Mouse (Mus musculus): ENCODE data around the gene Ttn.
"Not testable (repeated sequence)": the region's sequence is repeated elsewhere in the genome, so short reads cannot be mapped to it uniquely, and the experiment has no call there.

Ttn gene

DNA sequence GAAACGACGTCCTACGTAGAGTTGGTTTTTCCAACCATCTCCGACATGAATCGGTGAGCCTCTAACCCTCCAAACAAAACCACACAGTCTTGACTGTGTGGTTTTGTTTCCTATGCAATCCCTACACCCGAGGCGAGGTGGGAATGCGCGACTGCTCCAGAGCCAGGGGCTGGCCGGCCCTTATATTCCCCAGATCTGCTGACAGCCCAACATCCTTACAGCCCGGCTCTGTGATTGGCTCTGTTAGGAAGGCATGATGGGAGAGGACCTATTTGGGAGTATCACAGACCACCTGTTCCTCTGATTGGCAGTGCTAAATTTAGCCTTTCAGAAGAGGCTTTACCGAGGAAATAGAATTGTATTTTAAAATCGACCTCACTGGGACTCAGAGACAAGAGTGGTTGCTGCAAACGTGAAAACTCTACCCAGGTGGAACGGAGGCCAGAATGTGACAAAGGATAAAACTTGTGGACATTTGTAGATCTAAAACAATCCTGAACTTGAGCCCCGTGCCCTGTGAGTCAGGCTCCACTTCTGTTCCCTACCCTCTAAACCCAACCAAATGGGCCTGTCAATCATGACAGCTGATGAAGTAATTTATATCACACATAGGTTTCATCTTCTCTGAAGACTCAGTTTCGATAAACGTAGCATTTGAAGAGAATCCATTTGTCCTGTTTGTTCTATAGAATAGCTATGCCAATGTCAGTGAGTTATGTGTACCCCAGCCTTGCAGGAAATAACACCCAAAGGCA is at the start of gene Ttn:
Ttn (minus strand) TSS at position 157 of the 755 bp plus-strand sequence.
- in situ Hi-C loops (cut with MboI; ENCODE audit: unreplicated experiment in 2 of 2): loop anchor here in 1 of 2 experiments (25.0 kb wide), 1 partner anchor 730 kb away; no protein-coding TSS in a partner anchor

DNA sequence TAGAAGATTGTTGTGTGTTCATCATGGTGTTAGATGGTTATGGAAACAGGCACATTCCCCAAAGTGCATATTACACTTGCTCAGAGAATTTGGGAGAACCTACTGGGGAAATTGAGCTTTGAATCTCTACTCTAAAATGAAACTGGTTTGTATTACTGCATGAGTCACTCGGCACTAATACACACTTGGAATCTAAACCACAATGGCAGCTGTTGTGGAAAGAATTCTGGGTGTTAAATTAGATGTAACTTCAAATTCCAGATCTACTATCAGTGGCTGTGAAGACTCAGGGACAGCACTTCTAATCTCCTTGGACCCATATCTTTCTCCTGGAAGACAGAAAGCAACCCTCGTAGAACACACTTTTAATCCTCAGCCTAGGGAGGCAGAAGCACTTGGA is 38.3 kb upstream of the Ttn start:
- in situ Hi-C loops (cut with MboI; ENCODE audit: unreplicated experiment in 2 of 2): no loop called here

DNA sequence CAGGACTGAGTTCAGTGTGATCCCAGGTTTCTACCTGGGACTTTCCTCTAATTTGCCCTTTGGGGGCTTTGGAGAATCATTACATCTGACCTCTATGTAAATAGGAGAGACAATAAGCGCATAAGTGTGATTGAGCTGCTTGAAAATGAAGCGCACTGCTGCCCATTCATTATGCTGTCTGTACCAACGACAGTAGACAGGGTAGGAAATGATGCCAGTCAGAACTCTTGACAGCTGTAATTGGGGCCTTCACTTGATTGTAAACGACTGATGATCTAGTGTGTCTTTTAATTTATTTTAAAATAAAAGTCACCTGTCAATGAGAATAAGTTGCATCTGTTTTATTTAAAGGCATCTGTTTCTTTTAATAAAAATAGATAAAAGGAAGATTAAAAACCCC is 35.4 kb upstream of the Ttn start:
- in situ Hi-C loops (cut with MboI; ENCODE audit: unreplicated experiment in 2 of 2): no loop called here

DNA sequence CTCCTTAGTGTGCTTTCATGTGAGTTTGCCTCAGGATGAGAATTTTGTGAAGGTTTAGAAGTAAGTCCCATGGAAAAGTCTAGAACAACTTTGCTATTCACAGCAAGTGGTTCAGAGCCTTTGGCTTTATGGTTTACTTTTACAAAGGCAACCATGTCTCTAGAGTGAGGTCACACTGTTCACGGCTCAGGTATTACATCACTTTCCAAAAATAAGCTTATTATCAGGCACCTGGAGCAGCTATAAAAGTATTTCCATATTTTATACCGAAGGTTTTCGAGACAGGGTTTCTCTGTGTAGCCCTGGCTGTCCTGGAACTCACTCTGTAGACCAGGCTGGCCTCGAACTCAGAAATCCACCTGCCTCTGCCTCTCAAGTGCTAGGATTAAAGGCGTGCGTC is 31.1 kb upstream of the Ttn start:
- in situ Hi-C loops (cut with MboI; ENCODE audit: unreplicated experiment in 2 of 2): not testable (repeated sequence)

DNA sequence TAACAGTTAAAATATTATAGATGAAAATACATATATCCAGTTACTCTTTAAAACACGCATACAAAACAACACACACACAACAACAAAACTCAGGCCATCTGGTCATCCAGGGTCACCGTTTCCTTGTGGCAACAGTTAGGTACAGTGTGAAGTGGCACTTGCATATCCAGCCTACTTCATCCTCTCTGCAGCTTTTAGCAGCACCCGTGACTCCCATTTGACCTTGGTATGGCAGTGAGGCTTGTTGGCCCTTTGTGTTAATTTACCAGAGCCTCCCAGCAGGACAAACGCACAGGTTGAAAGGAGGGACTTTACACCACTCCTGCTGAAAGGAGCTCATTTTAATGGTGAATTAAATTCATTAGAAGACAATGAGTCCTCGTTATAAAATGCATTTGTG is 29.6 kb upstream of the Ttn start:
- in situ Hi-C loops (cut with MboI; ENCODE audit: unreplicated experiment in 2 of 2): no loop called here

DNA sequence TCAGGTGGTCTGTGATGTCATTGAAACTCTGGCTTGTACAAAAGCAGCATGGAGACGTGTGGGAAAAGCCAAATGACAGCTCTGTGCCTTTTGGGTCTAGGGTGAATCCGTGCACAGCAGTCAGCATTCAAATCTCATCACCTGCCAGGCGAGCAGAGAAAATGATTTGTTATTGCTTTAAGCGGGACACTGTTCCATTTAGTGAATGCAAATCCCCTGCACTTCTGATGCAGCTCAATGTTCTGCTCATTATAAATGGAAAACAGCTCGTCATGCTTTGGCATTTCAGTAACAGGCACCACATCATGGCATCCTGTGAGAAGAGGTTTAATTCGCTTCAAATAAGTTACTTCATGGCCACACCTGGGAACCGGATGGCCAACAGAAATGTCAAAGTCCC is 24.7 kb upstream of the Ttn start:
- in situ Hi-C loops (cut with MboI; ENCODE audit: unreplicated experiment in 2 of 2): no loop called here

DNA sequence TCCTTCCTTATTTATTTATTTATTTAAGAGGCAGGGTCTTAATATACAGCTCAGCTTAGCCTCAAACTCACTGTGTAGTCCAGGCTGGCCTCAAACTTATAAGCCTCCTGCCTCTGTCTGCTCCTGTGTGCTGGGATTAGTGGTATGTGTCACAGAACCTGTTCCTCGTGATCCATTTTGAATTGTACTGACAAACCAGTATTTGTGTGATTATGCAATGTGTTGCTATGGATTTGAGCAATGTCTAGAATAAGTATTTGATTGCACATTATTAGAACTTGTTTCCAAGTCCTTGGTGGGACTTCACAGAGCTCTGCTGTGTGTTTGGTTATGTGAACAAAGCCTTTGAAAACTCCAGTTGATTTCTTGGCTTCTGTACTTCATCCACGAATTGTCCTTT is 20.8 kb upstream of the Ttn start:
- in situ Hi-C loops (cut with MboI; ENCODE audit: unreplicated experiment in 2 of 2): no loop called here

DNA sequence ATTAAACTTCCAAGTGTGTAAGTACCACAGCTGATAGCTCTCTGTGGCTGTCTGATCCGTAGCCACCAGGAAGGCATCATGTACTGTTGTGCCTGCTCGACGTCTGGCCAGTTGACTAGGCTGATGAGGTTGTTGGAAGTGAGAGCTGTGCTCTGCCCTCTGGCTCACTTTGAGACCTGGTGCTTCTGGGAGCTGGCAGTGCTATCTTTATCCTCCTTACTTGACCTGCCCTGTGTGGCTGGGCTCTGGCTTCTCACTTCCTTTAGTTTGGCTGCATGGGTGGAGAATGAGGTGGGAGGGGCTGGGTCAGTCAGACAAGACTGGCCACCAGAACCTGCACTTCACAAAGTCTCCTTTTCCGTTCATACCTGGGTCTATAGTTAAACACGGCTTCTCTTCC is 16.0 kb upstream of the Ttn start:
- in situ Hi-C loops (cut with MboI; ENCODE audit: unreplicated experiment in 2 of 2): loop anchor here in 1 of 2 experiments (25.0 kb wide), 1 partner anchor 714 kb away; no protein-coding TSS in a partner anchor

DNA sequence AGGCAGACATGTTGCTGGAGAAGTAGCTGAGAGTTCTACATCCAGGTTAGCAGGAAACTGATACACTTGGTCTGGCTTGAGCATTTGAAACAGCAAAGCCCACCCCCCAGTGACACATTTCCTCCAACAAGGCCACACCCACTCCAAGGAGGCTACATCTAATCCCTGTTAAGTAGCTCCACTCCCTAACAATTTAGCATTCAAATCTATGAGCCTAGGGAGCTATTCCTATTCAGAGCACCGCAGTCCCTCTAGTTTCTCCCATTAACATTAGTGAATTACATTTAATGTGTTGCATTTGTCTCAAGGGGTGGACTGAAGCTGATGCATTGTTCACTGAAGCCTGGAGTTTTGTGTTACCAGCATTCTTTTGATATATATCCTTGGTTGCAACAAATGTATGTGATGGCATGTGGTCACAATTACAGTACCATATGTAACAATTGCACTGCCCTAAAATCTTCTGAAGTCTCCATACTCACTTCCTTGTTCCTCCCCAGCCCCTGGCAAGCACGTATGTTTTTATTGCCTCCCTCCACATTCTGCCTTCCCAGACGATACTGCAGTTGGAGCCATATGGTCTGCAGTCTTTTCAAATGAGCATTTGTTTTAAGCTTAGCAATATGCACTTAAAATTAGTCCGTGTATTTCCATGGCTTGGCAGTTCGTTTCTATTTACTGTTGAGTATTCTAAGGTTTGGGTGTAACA is 10.3 kb upstream of the Ttn start:
- in situ Hi-C loops (cut with MboI; ENCODE audit: unreplicated experiment in 2 of 2): loop anchor here in 1 of 2 experiments (25.0 kb wide), 1 partner anchor 720 kb away; no protein-coding TSS in a partner anchor

DNA sequence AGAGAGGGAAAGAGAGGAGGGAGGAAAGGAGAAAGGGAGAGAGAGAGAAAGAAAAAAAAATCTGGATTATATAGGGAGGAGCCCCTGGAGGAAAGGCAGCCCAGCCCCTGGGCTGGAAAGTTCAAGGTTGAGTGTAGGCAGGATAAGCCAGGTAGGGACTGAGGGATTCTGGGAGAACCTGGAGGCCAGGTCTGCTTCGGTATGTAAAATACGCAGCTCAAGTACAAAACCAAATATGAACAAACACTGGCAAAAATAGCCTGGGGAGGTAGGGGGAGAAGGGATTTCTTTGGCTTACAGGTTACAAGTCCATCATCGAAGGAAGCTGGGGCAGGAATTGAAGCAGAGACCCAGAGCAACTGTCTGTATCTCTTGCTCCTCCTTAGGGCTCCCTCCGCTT is 5.0 kb upstream of the Ttn start:
- in situ Hi-C loops (cut with MboI; ENCODE audit: unreplicated experiment in 2 of 2): loop anchor here in 1 of 2 experiments (25.0 kb wide), 1 partner anchor 725 kb away; no protein-coding TSS in a partner anchor

DNA sequence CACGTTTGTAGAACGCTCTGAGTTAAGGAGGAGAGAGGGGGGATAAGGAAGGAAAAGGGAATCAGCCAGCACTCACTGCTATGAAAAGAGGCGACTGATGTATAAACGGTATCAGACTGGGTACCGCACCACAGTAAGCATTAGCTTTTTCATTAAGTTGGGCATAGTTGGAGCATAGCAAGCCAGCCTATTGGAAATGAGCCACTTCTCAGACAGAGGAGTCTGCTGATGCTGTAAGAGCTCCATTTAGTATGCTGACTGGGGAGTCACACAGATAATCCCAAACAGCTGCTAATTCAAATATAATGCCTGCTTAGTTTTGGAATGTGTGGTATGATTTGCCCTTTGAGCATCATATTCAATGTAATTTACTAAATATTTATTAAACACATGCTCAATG is 2.0 kb upstream of the Ttn start:
- in situ Hi-C loops (cut with MboI; ENCODE audit: unreplicated experiment in 2 of 2): loop anchor here in 1 of 2 experiments (25.0 kb wide), 1 partner anchor 728 kb away; no protein-coding TSS in a partner anchor

DNA sequence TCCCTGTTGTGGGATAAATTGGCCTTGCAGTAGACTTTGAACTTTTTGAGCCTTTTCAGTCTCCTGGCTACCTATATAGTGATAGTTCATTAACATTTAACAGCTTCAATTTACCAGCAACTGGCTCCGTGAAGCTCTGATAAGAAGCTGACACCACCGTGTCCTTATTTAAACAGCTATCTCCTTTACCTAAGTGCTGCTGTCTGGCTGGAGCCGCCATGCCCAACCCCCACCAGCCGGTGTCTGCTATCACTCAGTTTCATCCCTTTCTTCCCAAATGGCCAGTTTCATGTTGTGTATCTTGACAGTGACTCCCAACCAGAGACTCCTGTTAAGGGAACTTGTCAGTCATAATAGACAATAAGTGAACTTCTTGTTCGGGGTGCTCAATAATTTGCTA is 1.3 kb upstream of the Ttn start:
- in situ Hi-C loops (cut with MboI; ENCODE audit: unreplicated experiment in 2 of 2): loop anchor here in 1 of 2 experiments (25.0 kb wide), 1 partner anchor 729 kb away; no protein-coding TSS in a partner anchor

DNA sequence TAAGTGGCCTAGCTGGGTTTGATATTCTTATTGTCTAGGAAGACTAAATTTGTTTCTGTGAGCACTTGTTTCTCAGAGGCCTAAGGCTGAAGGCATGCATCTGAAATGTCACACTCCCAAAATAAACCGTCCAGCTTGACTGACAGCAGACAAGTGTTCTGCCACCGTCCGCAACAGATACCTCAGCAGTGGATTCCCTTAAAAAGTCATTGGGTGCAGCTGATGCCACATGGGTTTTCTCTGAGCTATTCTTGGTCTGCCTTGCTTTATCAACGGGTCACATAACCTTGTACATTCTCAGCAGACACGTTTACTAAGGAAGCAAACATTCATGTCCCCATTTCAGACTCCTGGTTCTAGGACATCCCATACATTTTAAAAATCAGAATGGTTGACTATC is 630 bp downstream of the Ttn start:
- in situ Hi-C loops (cut with MboI; ENCODE audit: unreplicated experiment in 2 of 2): loop anchor here in 1 of 2 experiments (25.0 kb wide), 1 partner anchor 731 kb away; no protein-coding TSS in a partner anchor

DNA sequence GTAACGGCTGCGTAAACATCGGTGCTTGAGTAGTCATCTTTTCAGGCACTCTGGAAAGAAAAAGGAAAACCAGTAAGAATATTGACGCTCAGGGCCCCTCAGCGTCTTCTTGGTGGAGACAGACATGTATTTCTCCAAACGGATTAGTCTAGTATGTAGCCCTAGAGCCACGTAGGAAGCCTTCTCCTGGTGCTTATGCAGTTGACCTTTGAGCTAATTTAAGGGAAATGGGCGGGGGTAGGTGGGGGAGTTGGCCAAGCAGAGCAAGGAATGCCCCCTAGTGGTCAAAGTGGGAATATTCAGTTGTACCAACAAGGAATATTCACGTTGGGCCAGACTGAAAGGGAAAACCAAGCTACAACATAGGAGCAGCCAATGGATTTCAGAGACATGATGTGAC is 2.2 kb downstream of the Ttn start:
- in situ Hi-C loops (cut with MboI; ENCODE audit: unreplicated experiment in 2 of 2): loop anchor here in 1 of 2 experiments (25.0 kb wide), 1 partner anchor 732 kb away; no protein-coding TSS in a partner anchor

DNA sequence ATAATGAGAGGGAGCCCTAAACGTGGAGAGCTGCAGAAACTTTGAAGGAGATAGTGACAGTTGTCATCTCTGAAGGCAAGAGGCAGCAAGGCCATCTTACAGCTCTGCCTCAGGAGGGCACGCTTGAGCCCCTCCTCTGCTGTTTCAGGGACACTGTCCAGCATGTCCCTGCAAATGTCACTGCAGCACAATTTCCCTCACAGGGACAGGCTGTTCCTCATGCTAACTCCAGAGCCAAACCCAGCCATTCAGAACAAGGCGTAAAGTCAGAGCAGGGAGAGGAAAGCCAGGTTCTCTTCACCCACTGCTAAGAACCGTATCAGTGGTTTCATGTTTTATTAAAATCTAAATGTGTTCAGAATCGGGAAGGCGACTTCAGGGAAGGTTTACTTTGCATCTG is 4.7 kb downstream of the Ttn start:
- in situ Hi-C loops (cut with MboI; ENCODE audit: unreplicated experiment in 2 of 2): loop anchor here in 1 of 2 experiments (25.0 kb wide), 1 partner anchor 735 kb away; no protein-coding TSS in a partner anchor

DNA sequence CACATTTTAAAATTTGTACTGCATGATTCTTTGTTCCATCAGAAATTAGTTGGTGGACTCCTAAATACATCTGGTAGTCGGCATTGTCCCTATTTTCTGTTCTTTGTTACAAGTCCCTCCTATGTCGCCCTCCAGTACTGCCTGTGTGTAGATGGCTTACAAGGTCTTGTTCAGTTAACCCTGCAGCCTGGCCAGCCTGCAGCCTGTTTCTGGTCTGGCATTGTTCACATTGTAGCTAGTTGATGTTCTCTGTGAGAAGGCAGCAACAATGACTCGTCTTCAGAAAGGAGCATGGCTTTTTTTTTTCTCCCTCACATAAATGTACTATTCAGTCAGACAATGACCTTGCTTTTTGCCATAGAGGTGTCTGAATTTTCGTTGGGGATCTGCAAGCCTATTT is 10.3 kb downstream of the Ttn start:
- in situ Hi-C loops (cut with MboI; ENCODE audit: unreplicated experiment in 2 of 2): loop anchor here (5.0 to 25.0 kb wide), 2 partner anchors 365 to 740 kb away; no protein-coding TSS in a partner anchor

DNA sequence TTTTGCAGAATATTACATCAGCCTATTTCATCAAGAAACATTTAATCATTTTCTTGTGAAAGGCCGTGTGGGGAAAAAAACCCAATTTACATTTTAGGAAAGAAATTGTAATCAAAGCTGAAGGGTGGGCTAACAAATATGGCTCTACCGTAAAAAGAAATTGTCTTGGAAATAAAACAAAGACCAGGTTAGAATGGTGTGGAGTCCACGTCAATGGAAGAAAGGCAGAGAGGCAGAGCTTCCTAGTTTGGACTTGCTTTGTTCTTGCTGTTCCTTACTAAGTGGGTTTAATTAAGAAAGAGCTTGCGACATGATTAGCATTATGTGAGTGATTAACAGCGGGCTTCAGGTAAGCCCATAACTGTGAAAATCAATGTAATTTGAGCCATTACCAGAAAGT is 11.3 kb downstream of the Ttn start:
- in situ Hi-C loops (cut with MboI; ENCODE audit: unreplicated experiment in 2 of 2): loop anchor here (5.0 to 25.0 kb wide), 2 partner anchors 366 to 741 kb away; no protein-coding TSS in a partner anchor

DNA sequence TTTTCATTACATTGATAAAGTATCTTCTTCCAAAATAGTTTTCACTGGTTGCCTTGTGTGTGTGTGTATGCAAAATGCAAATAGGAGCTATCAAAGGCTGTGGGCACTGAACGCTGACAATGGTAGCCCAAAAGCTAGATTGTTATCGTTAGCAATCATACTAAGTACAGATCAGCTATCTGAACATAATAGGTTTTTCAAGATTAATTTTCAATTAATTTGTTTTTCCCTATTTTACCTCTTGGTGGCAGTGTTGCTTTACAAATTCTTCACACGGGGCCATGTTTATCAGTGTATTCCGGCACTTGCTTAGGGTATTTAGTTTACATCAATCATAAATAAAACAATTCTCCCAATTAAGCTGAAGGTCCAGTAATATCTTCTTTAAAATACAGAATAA is 11.7 kb downstream of the Ttn start:
- in situ Hi-C loops (cut with MboI; ENCODE audit: unreplicated experiment in 2 of 2): loop anchor here (5.0 to 25.0 kb wide), 2 partner anchors 367 to 742 kb away; no protein-coding TSS in a partner anchor

DNA sequence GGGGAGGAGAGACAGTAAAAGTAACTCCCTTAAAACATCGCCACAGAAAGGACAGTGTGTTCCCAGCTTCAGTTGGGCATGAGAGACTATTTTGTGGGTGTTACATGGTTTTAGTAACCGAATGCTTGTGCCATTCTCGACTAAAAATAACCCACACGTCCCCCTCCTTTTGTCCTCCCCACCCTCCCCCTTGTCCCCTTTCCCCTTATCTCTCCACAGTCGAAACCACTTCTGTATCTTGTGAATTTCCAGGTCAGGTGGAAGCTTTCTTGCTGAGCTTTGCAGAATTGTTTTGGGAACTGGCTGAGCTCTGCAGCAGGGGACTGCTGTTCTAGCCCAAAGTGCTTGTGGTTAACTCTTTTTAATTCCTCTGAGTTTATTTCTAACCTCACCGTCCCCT is 12.1 kb downstream of the Ttn start:
- in situ Hi-C loops (cut with MboI; ENCODE audit: unreplicated experiment in 2 of 2): loop anchor here (5.0 to 25.0 kb wide), 2 partner anchors 367 to 742 kb away; no protein-coding TSS in a partner anchor

DNA sequence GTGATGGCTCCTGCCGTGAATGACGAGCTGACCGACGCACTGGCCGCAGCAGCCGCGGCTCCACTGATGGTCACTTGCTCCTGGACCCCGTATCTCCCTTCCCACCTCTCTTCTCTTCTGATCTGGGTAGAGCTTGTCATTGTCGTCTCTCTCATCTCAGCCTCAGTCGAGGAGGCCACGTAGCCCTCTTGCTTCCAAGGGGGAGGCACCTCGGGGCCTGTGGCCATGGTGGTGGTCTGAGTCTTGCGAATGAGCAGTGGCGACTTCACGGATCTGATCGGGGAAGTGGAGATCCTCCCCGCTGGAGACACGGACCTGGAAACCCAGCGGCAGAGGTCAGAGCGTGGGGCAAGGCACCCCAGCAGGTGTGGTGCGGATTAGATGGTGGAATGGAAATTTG is 12.7 kb downstream of the Ttn start:
- in situ Hi-C loops (cut with MboI; ENCODE audit: unreplicated experiment in 2 of 2): loop anchor here (5.0 to 25.0 kb wide), 5 partner anchors 368 to 1055 kb away; partner anchors contain the start of genes Cyct (in 1 of the 2) and Rbm45 (in 1 of the 2)

DNA sequence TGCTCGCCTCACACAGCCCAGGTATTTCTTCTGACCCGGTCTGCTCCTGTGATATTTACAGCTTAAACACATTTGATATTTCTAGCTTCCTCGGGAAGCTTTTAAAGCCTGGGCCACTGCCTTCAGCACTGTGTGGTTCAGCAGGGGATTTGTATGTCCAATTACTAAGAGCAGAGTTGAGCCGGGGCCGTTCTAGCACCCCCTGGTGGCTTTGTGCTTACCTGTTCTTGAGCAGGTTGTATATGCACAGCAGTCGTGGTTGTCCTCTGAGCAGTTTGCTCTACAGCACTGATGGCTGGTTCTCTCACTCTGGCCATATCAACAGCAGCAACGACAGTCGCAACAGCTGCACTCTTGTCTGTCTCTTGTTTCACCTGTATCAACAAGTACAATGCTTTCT is 13.4 kb downstream of the Ttn start:
- in situ Hi-C loops (cut with MboI; ENCODE audit: unreplicated experiment in 2 of 2): loop anchor here in 1 of 2 experiments (5.0 to 25.0 kb wide), 4 partner anchors 378 to 1056 kb away; partner anchors contain the start of genes Cyct and Rbm45

All from v-Abl transformed pro-B cells (cell line).